Mouse (Mus musculus): Measurements from ENCODE around the gene Slc11a1.

DNA sequence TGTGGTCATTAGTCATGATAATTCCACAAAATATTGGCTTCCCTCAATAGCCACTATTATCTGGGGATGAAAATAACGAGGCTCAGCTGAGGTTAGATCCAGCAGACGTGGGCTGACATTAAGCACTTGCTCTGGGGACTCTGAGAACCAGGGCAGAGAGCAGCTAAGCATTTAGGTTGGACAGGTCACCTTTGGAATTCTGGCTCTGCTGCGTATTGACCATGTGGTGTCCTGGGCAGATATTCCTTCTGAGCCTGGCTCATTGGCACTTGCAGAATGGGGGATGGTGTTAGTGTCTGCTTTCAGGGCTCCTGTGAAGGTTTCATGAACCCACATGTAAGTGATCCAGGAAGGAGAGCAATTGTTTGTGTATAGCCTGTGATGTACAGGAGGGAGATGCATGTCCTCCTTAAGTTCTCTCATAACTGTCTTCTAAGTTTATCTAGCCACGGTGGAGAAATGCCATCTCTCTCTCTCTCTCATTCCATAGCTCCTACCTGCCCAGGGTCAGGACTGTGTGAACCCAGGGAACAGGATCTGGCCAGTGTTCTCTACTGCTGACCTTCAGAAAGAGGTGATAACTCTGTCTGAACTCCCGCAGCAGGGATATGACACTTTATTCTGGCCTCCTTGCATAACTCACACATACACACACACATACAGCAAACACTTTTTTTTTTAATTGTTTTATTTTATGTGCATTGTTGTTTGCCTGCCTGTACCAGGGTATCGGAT lies 39.4 kb upstream of the Slc11a1 start:
- TF ChIP-seq CTCF (IDR thresholded peaks at IDR 0.05; ENCODE audit: control insufficient read depth, insufficient read depth, low read length) (no peak), POLR2A (IDR thresholded peaks at IDR 0.05; ENCODE audit: borderline replicate concordance, control insufficient read depth, low read depth, low read length) (no peak)

Measured in bone marrow, adult 2 months (tissue).